Mouse (Mus musculus): ENCODE measurements around the gene Pkn1.

The Pkn1 gene

DNA sequence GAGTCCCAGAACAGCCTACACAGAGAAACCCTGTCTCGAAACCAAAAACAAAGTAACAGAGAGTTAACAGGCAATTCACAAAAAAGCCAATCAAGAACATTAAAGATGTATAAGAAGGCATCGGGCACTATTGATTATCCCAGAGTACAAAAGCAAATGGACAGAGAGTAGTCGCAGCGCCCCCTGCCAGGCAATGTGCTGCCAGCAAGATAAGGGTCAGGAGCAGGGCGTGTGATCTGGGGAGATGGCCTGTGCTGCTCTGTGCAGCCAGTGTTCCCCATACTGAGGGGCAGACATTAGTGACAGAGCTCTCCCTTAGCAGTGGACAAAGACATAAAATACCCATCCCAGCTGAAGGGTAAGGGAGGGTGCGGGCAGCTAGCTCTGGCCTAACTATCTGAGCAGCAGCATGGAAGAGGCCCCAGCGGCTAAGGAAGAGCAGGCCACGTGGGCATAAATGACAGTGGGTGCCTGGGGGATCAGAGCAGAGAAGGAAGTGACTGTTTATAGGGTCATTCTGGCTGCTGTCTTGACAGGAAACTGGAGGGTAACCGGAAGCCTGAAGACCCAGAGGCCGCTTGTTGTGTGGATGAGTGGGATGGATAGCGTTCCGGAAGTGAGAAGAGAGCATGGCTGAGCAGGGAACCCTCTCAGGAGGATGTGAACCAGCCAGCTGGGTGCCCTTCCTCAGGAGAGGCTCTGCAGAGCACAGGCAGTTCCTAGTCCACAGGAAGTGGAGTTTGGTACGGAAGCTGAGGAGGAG is 42.3 kb downstream of the Pkn1 start:
- Histone ChIP-seq H3K27me3 (ENCODE audit: control insufficient read depth, insufficient read depth, low read length, poor library complexity, severe bottlenecking) (no peaks in the 10 kb centered on the region), H3K36me3 (ENCODE audit: control insufficient read depth, insufficient read depth, low read length, poor library complexity, severe bottlenecking) (no peaks in the 10 kb centered on the region)
- DNase-seq (ENCODE audit: low read depth, low spot score) = no peak

DNA sequence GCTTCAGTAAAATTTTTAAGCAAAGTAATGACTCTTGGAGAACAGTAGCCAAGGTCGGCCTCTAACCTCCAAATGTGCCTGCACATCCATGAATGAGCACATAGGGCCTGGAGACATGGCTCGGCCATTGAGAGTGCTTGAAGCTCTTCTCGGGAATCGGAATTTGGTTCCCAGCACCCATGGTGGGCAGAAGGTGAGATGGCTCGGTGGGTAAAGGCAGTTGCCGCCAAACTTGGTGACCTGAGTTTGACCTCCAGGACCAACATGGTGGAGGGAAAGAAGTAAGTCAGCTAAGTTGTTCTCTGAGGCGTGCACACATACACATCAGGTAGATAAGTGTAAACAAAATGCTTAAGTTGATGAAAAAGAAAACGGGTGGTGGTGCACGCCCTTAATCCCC is 42.9 kb downstream of the Pkn1 start:
- H3K27me3 ChIP-seq (ENCODE audit: control insufficient read depth, insufficient read depth, low read length, poor library complexity, severe bottlenecking) = no peaks in the 10 kb centered on the region
- DNase-seq (ENCODE audit: low read depth, low spot score) = no peak
- H3K36me3 ChIP-seq (ENCODE audit: control insufficient read depth, insufficient read depth, low read length, poor library complexity, severe bottlenecking) = no peaks in the 10 kb centered on the region

DNA sequence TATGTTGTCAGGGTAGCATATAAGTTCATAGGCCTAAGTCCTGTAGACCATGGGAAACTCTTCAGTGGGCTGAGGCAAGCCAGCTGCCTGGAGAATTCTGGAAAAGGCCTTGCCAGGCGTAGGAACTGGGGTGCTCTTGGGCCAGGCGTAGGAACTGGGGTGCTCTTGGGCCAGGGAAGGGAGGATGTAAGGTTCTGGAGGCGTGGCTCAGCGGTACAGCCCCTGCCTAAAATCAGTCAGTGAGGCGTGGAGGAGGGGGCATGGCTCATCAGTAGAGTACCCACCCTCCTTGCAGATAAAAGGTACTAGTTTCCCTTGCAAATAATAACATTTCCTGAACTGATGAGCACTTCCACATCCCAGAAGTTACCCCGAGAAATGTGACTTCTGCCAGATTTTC is 44.3 kb downstream of the Pkn1 start:
- no peak for DNase-seq (ENCODE audit: low read depth, low spot score)
- Histone ChIP-seq H3K27me3 (ENCODE audit: control insufficient read depth, insufficient read depth, low read length, poor library complexity, severe bottlenecking) (no peaks in the 10 kb centered on the region), H3K36me3 (ENCODE audit: control insufficient read depth, insufficient read depth, low read length, poor library complexity, severe bottlenecking) (no peaks in the 10 kb centered on the region)

DNA sequence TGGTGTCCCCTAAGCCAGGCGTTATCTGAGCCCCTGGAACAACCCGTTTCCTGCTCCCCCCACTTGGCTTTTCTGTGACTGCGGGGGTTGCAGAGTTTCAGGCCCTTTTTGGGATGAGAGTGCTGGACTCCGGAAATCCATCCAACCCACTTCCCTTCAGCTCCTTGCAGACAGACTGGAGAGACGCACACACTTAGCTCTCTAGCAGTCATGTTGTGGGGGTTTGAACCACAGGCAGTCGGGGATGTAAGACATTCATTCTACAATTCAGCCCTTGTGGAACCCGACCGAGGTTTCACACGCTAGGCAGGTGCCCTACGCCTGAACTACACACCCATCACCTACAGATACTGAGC is 45.3 kb downstream of the Pkn1 start:
- H3K27me3 ChIP-seq (ENCODE audit: control insufficient read depth, insufficient read depth, low read length, poor library complexity, severe bottlenecking) = no peaks in the 10 kb centered on the region
- DNase-seq (ENCODE audit: low read depth, low spot score) = no peak
- H3K36me3 ChIP-seq (ENCODE audit: control insufficient read depth, insufficient read depth, low read length, poor library complexity, severe bottlenecking) = no peaks in the 10 kb centered on the region

DNA sequence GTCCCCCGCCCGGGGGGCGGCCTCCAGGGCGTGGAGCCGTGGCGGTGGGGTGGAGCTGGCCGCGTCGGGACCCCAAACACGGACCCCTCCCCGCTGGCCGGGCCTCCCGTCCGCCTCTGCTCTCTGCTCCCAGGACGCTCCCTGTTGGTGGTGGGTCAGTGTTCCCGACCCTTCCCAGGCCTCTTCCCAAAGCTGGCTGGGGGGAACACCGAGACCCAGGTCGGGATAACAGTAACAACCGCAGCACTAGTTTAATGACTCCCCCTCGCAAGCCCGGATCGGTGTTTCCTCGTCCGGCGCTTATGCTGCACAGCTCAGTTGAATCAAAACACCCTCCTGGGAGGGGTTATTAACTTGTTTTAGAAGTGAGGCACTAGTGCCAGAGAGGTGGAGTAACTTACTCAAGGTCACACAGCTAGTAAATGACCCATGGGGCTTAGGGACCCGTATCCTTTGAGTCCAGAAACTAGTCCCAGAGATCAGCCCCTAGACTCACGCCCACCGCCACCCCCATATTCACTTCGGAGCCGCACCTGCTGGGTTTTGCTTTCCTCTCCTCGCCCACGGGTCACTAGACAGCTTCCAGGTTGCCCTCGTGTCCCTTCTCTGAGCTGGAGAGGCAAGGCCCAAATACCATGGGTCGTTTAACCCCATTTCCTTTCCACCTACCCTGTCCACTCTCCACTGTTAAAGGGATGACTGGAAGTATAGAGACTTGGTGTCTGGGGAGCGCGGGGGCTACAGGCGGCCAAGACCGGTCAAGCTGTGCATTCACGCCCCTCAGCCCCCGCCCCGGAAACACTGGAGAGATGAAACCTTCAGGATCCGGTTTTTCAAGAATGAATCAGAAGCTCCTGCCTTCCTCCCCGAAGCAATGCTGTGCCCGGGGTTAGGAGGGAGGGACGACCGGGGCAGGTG is 46.0 kb downstream of the Pkn1 start:
- H3K27me3 ChIP-seq (ENCODE audit: control insufficient read depth, insufficient read depth, low read length, poor library complexity, severe bottlenecking) = no peaks in the 10 kb centered on the region
- no peak for DNase-seq (ENCODE audit: low read depth, low spot score)
- H3K36me3 ChIP-seq (ENCODE audit: control insufficient read depth, insufficient read depth, low read length, poor library complexity, severe bottlenecking) = no peaks in the 10 kb centered on the region

DNA sequence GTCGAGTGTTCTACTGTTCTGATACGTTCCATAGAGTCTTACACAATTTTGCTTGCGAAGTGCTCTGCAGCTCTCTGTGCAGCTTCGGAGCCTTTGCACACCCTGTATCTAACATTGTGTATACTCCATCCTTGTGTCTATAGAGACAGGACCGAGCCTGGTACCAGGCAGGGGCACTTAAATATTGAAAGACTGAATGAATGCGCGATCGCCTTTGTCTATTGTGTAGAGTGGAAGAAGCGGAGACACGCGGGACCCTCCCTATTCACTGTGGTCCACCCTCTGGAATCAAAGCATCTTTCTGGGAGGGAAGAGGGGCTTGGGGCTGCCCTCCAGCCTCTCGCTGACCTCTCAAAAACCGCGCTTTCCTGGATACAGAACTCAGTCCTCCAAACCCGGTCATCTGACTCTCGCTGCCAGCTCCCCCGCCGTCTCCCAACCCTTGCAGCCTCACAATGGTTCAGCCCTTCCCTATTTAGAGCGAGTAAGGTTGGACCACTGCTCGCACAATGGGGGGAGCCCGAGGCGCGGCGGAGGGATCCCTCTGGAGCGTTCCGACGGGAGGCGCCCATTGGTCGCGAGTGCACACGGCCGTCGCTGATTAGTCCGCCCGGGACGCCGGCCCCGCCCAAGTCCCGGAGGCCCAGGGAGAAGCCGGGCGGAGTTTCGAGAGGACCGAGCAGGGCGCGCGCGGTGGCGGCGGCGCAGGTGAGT is 46.8 kb downstream of the Pkn1 start, which contains the start of gene Gipc1:
Gene Gipc1, plus strand, starts transcription at position 648 of the 714 bp plus-strand sequence.
- Histone ChIP-seq H3K27me3 (ENCODE audit: control insufficient read depth, insufficient read depth, low read length, poor library complexity, severe bottlenecking) (no peaks in the 10 kb centered on the region), H3K36me3 (ENCODE audit: control insufficient read depth, insufficient read depth, low read length, poor library complexity, severe bottlenecking) (no peaks in the 10 kb centered on the region)
- peak; percentile 97 for DNase-seq (ENCODE audit: low read depth, low spot score)

DNA sequence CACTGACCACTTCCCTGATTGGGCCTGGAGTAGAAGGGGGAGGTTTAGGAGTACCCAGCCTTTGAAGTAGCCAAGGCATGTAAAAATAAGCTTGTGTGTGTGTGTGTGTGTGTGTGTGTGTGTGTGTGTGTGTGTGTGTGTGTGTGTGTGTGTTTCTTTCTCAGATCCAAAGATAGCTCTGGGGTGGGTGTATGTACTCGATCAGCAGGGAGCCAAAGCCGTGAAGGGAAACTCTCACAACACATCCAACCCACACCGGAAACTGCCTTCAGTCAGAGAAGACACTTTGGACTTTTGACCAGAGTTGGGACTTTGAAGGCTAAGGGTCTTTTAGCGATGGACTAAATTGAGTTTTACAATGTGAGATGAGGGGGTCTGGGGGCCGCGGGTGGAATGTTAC is 49.3 kb downstream of the Pkn1 start:
- H3K27me3 ChIP-seq (ENCODE audit: control insufficient read depth, insufficient read depth, low read length, poor library complexity, severe bottlenecking) = no peaks in the 10 kb centered on the region
- no peaks in the 10 kb centered on the region for H3K36me3 ChIP-seq (ENCODE audit: control insufficient read depth, insufficient read depth, low read length, poor library complexity, severe bottlenecking)
- no peak for DNase-seq (ENCODE audit: low read depth, low spot score)

DNA sequence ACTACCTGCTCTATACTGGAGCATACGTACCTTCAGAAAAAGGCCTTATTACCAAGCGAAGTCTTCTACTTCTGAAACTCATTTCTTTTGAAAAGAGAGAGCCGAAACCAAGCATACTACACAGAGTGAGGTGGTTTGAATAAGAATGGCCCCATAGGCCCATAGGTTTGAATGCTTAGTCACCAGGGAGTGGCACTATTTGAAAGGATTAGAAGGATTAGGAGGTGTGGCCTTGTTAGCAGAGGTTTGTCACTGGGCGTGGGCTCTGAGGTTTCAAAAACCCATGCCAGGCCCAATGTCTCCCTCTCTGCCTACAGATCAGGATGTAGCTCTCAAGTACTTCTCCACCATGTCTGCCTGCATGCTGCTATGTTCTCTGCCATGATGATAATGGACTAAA is 50.9 kb downstream of the Pkn1 start:
- Histone ChIP-seq H3K36me3 (ENCODE audit: control insufficient read depth, insufficient read depth, low read length, poor library complexity, severe bottlenecking) (no peaks in the 10 kb centered on the region), H3K27me3 (ENCODE audit: control insufficient read depth, insufficient read depth, low read length, poor library complexity, severe bottlenecking) (no peaks in the 10 kb centered on the region)
- no peak for DNase-seq (ENCODE audit: low read depth, low spot score)

DNA sequence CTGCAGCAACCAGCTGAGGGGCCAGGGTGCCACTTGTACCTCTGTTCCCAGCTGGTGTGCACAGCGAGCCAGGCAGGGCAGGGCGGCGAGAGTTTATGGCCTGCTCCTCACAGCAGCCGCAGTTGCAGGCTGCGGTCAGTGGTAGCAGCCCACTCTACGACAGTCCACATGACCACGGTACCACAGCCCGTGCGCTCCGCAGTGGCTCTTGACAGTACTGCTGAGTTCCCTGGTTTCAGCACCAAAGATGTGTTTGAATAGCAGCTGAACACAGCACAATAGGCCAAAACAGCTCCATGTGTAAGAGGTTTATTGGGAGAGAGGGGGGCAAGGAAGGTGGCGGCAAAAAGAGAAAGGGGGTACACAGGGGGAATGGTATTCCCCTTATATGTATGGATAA is 51.5 kb downstream of the Pkn1 start:
- DNase-seq (ENCODE audit: low read depth, low spot score) = no peak
- Histone ChIP-seq H3K36me3 (ENCODE audit: control insufficient read depth, insufficient read depth, low read length, poor library complexity, severe bottlenecking) (no peaks in the 10 kb centered on the region), H3K27me3 (ENCODE audit: control insufficient read depth, insufficient read depth, low read length, poor library complexity, severe bottlenecking) (no peaks in the 10 kb centered on the region)

DNA sequence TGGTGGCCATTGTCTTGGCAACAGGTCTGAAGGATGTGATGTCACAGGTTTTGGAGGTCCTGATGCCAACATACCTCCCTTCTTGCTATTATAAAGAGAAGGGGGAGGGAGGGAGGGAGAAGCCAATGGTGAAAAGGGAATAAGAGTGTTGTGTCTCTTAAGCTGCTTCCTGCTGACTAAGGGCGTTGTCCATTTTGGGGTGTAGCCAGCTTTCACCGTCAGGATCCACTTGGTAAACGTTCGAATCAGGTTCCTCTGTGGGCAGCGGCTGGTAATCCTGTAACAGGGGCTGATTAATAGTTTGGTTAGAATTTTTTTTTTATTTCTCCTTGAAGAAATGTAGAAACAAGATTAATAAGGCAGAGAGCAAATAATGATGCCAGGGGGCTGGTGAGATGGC is 59.3 kb downstream of the Pkn1 start:
- no peaks in the 10 kb centered on the region; the same call in 1 of the 2 replicates for H3K27me3 ChIP-seq (ENCODE audit: control insufficient read depth, insufficient read depth, low read length, poor library complexity, severe bottlenecking)

DNA sequence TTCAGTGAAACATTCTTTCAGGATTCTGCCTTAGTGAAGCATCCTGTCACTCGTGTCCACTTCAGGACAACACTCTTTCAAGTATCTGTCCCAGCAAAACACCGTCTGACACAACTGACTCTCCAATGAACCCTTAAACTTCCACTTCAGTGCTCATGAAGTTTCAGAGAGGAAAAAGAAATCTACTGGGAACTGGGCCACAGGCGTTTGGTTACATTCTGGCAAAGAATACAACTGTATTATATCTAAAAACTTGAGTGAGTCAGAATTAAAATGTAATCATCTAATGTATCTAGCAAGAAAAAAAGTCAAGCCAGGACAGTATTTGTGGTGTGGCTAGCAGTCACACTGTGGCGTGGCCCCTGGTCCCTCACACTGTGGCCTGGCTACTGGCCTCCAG is 60.1 kb downstream of the Pkn1 start:
- Histone ChIP-seq H3K36me3 (ENCODE audit: control insufficient read depth, insufficient read depth, low read length, poor library complexity, severe bottlenecking) (no peaks in the 10 kb centered on the region), H3K27me3 (ENCODE audit: control insufficient read depth, insufficient read depth, low read length, poor library complexity, severe bottlenecking) (no peaks in the 10 kb centered on the region; the same call in 1 of the 2 replicates)
- DNase-seq (ENCODE audit: low read depth, low spot score) = no peak

More for the DNA sequence above, 59.3 kb downstream of the Pkn1 start:
- no peak for DNase-seq (ENCODE audit: low read depth, low spot score)
- no peaks in the 10 kb centered on the region for H3K36me3 ChIP-seq (ENCODE audit: control insufficient read depth, insufficient read depth, low read length, poor library complexity, severe bottlenecking)

DNA sequence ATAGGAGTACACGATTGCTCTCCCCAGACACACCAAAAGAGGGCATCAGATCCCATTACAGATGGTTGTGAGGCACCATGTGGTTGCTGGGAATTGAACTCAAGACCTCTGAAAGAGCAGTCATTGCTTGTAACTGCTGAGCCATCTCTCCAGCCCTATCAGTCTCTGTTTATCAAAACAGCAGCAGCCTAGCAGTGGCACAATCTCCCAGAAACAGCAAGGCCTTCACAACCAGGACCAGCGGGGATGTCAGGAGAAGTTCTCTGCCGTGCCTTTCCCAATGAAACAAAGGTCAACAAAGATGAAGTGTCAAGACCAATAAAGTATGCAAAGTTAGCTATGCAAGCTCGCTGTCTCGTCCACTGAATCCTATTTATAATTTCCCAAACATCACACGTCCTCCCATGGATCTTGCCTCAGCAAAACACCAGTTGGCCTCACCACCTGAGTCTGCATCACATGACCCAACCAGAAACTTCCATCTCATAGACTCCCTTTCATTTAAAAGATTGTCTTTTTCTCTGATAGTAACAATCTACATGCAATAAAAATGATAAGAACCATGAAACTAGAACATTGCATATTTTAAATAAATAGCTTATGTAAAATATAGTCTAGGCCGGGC is 66.8 kb downstream of the Pkn1 start:
- no peaks in the 10 kb centered on the region for H3K27me3 ChIP-seq (ENCODE audit: control insufficient read depth, insufficient read depth, low read length, poor library complexity, severe bottlenecking)
- no peak for DNase-seq (ENCODE audit: low read depth, low spot score)
- no peaks in the 10 kb centered on the region for H3K36me3 ChIP-seq (ENCODE audit: control insufficient read depth, insufficient read depth, low read length, poor library complexity, severe bottlenecking)

DNA sequence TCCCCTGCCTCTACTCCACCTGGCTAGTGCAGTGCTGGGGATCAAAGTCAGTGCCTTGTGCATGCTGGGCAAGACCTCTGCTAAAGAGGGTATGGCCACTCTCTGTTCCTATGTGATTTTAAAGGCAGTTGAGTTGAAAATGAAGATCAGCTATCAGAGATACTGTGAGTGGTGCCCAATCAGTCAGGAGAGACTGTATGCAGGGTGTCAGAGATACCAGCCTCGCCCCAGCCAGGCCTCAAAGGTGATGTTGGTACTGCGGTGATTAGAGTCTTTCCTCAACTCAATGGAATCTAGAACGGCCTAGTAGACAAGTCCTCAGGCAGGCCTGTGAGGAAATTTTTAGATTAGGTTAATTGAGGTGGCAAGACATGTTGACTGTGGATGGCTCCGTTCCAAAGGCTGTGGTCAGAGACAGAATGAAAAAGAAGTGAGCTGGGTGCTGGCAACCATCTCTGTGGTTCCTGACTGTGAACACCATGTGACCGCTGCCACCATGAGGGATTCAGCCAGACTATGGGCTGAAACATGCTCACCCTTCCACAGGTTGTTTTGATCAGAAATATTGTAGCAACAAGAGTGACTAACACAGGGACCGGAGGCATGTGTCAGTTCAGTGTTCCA is 73.2 kb downstream of the Pkn1 start:
- H3K36me3 ChIP-seq (ENCODE audit: control insufficient read depth, insufficient read depth, low read length, poor library complexity, severe bottlenecking) = no peaks in the 10 kb centered on the region
- DNase-seq (ENCODE audit: low read depth, low spot score) = no peak
- no peaks in the 10 kb centered on the region for H3K27me3 ChIP-seq (ENCODE audit: control insufficient read depth, insufficient read depth, low read length, poor library complexity, severe bottlenecking)

DNA sequence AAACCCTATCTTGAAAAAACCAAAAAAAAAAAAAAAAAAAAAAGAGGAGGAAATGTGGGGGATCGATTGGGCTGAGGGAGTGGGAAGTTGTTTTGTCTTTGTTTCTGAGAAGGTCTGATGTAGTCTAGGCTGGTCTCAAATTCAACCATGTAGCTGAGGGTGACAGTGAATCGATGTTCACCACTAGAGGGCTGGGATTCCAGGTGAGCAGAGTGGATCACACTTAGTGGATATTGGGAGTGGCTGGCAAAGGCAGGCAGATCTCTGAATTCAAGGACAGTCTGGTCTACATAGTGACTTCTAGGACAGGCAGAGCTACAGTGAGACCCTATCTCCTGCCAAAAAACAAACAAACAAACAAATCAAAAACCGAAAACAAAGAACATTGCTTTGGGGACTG is 74.2 kb downstream of the Pkn1 start:
- Histone ChIP-seq H3K36me3 (ENCODE audit: control insufficient read depth, insufficient read depth, low read length, poor library complexity, severe bottlenecking) (no peaks in the 10 kb centered on the region), H3K27me3 (ENCODE audit: control insufficient read depth, insufficient read depth, low read length, poor library complexity, severe bottlenecking) (no peaks in the 10 kb centered on the region)
- peak; percentile 38 for DNase-seq (ENCODE audit: low read depth, low spot score)
